Mouse (Mus musculus) liver, embryonic 14.5 days (tissue): ENCODE results near the gene Clybl. TPM values are rescaled to one million over a fixed set of nuclear protein-coding genes. Genes with fewer than 3 reads are reported as not detected.

Experiments used
- ATAC-seq: fragments of 200-750 bp; cut with Nextera tagmentation; 2 replicates; pipeline ENCODE4 v1.8.0; 2017; ENCODE audit warnings: moderate number of reproducible peaks, mild to moderate bottlenecking, moderate library complexity; ENCODE audit not compliant: insufficient read depth
- DNase-seq, 3 experiments: peaks; one replicate each; pipeline ENCODE4 v3.0.0-alpha.2; 2012 to 2013; ENCODE audit warnings: low read depth in 3 of 3, low spot score in 3 of 3
- H3K27ac ChIP-seq: fragments of 300-500 bp; sonication (generic); 2 replicates; pipeline ENCODE4 v1.5.1; 2014; ENCODE audit warnings: moderate library complexity, mild to moderate bottlenecking, control low read depth, inconsistent platforms
- H3K27me3 ChIP-seq: fragments of 300-500 bp; sonication (generic); 2 replicates; pipeline ENCODE4 v1.6.1; 2014; ENCODE audit warnings: mild to moderate bottlenecking, low read length, moderate library complexity; ENCODE audit not compliant: control insufficient read depth, insufficient read depth
- H3K36me3 ChIP-seq: fragments of 300-500 bp; sonication (generic); replicated peaks from 2 replicates; pipeline ENCODE4 v1.6.1; 2014; ENCODE audit warnings: low read depth; ENCODE audit not compliant: control insufficient read depth, insufficient read depth
- H3K4me1 ChIP-seq, 2 experiments: fragments of 200-500 bp in 1 of 2; fragments of 300-500 bp in 1 of 2; sonication (generic) in 1 of 2; replicated peaks; 2 replicates each; pipeline ENCODE4 v1.6.1; 2012 to 2014; ENCODE audit warnings: antibody characterized with exemption in 1 of 2, inconsistent platforms in 1 of 2, low read length in 1 of 2; ENCODE audit not compliant: control insufficient read depth in 2 of 2, insufficient read depth in 2 of 2
- H3K4me2 ChIP-seq: fragments of 300-500 bp; sonication (generic); 2 replicates; pipeline ENCODE4 v1.6.1; 2014; ENCODE audit warnings: low read depth, mild to moderate bottlenecking, control low read depth, moderate library complexity
- H3K4me3 ChIP-seq, 2 experiments: fragments of 200-500 bp in 1 of 2; fragments of 300-500 bp in 1 of 2; sonication (generic) in 1 of 2; 2 replicates each; pipeline ENCODE4 v1.5.1; 2012 to 2014; ENCODE audit warnings: low read depth in 2 of 2, low read length in 2 of 2, mild to moderate bottlenecking in 2 of 2, control low read depth in 1 of 2, inconsistent platforms in 1 of 2, moderate library complexity in 1 of 2; ENCODE audit not compliant: insufficient read depth in 1 of 2
- H3K9ac ChIP-seq: fragments of 300-500 bp; sonication (generic); replicated peaks from 2 replicates; pipeline ENCODE4 v1.6.1; 2014; ENCODE audit warnings: mild to moderate bottlenecking, control low read depth, moderate library complexity
- H3K9me3 ChIP-seq: fragments of 300-500 bp; sonication (generic); 2 replicates; pipeline ENCODE4 v1.6.1; 2016; ENCODE audit warnings: low read length, mixed read lengths; ENCODE audit not compliant: control insufficient read depth
- CTCF ChIP-seq: IDR thresholded peaks from 2 replicates; pipeline ENCODE4 v1.5.1; 2016; ENCODE audit warnings: antibody characterized with exemption, low read depth, control low read depth
- EP300 ChIP-seq: IDR thresholded peaks from 2 replicates; pipeline ENCODE4 v1.6.1; 2016; ENCODE audit warnings: antibody characterized with exemption, low read depth
- WGBS: fragments of 180-500 bp; shearing (Covaris S2); extraction: QIAGEN DNeasy Blood & Tissue Kit; methylation state at CpG from one replicate; pipeline ENCODE4 v1.1.7; 2014; ENCODE audit not compliant: insufficient replicate concordance; 5-methylcytosine and 5-hydroxymethylcytosine counted together
- polyA plus RNA-seq, 2 experiments: library from polyadenylated mRNA; depleted of rRNA in 1 of 2; stranded (reverse) in 1 of 2; unstranded in 1 of 2; fragments of >200 nt; fragmentation: Nextera tagmentation in 1 of 2; extraction: Ambion mirVana in 1 of 2; gene quantifications; 2 replicates each; pipeline versions ENCODE4 v1.2.1 to v1.2.3; 2012 to 2014

The Clybl gene
- polyA plus RNA-seq, 2 experiments = 15.6 to 28.9 TPM

- Histone ChIP-seq H3K4me2 (no peak overlapping the region), H3K4me1 (peaks cover 0 to 8% of the 10 kb centered on the region in 2 experiments; a peak in 1 of 4 replicates), H3K9me3 (no peaks in the 10 kb centered on the region), H3K9ac (no peak overlapping the region), H3K27ac (no peak overlapping the region), H3K4me3 (no peak overlapping the region), H3K27me3 (no peaks in the 10 kb centered on the region; the same call in 1 of the 2 replicates), H3K36me3 (no peaks in the 10 kb centered on the region)
- no peak for TF ChIP-seq EP300
- TF ChIP-seq CTCF = no peak
- WGBS = 60% methylated on average over 14 of the region's 14 CpGs
- DNase-seq (no peak), ATAC-seq (no peak)
Measured at GRCm38 (mm10) chr14:122227454-122227951, 46.0 kb downstream of the Clybl start.

- no peak overlapping the region for H3K4me3 ChIP-seq
- no peak overlapping the region for H3K27ac ChIP-seq
- DNase-seq (no peak), ATAC-seq (no peak)
- H3K9ac ChIP-seq = no peak overlapping the region
- H3K4me1 ChIP-seq = no peaks in the 10 kb centered on the region
- TF ChIP-seq CTCF (no peak), EP300 (no peak)
- no peaks in the 10 kb centered on the region; the same call in 1 of the 2 replicates for H3K27me3 ChIP-seq
- WGBS = 34% methylated on average over 23 of the region's 23 CpGs
- H3K36me3 ChIP-seq = no peaks in the 10 kb centered on the region
- no peaks in the 10 kb centered on the region for H3K9me3 ChIP-seq
- H3K4me2 ChIP-seq = no peak overlapping the region
Measured at GRCm38 (mm10) chr14:122228816-122229551, 47.5 kb downstream of the Clybl start.

- TF ChIP-seq EP300 (no peak), CTCF (no peak)
- Histone ChIP-seq H3K4me2 (no peak overlapping the region), H3K27ac (no peak overlapping the region), H3K9ac (no peak overlapping the region), H3K9me3 (no peaks in the 10 kb centered on the region), H3K27me3 (no peaks in the 10 kb centered on the region; the same call in 1 of the 2 replicates), H3K4me1 (no peaks in the 10 kb centered on the region), H3K4me3 (no peak overlapping the region), H3K36me3 (no peaks in the 10 kb centered on the region)
- DNase-seq (no peak), ATAC-seq (no peak)
- 74% methylated on average over 5 of the region's 5 CpGs for WGBS
Measured at GRCm38 (mm10) chr14:122229988-122230387, 48.5 kb downstream of the Clybl start.

- no peaks in the 10 kb centered on the region for H3K9me3 ChIP-seq
- H3K36me3 ChIP-seq = no peaks in the 10 kb centered on the region
- H3K4me3 ChIP-seq = no peak overlapping the region
- no peak overlapping the region for H3K9ac ChIP-seq
- no peaks in the 10 kb centered on the region; the same call in 1 of the 2 replicates for H3K27me3 ChIP-seq
- DNase-seq (no peak), ATAC-seq (no peak)
- no peak overlapping the region for H3K4me2 ChIP-seq
- H3K27ac ChIP-seq = no peak overlapping the region
- WGBS = 63% methylated on average over 14 of the region's 14 CpGs
- H3K4me1 ChIP-seq = no peaks in the 10 kb centered on the region
- TF ChIP-seq EP300 (no peak), CTCF (no peak)
Measured at GRCm38 (mm10) chr14:122230621-122231025, 49.1 kb downstream of the Clybl start.

GRCm38 (mm10) chr14:122231073-122231472 lies 49.6 kb downstream of the Clybl start:
- no peak for ATAC-seq
- no peak overlapping the region for H3K4me3 ChIP-seq
- DNase-seq = no peak
- no peak overlapping the region for H3K4me2 ChIP-seq
- H3K4me1 ChIP-seq = no peaks in the 10 kb centered on the region
- no peak overlapping the region for H3K27ac ChIP-seq
- no peaks in the 10 kb centered on the region; the same call in 1 of the 2 replicates for H3K27me3 ChIP-seq
- no peaks in the 10 kb centered on the region for H3K36me3 ChIP-seq
- H3K9ac ChIP-seq = no peak overlapping the region
- WGBS = 87% methylated on average over 10 of the region's 10 CpGs
- no peak for TF ChIP-seq EP300
- TF ChIP-seq CTCF = no peak
- no peaks in the 10 kb centered on the region for H3K9me3 ChIP-seq
